Comparison of ENCODE assay signal across 11 mouse cellular contexts in genomic region chr7:100215976-100216375, GRCm38 (mm10). TPM values are rescaled to one million over a fixed set of nuclear protein-coding genes. Genes with fewer than 3 reads are reported as not detected.
DNase-seq lines count a peak whose midpoint lies in the region; ATAC-seq and TF ChIP-seq lines count a peak whose summit lies in the region.
"Had no signal": no experiment of that assay in that cellular context is flagged by ENCODE, and none has a peak within 500 bp of the region (broad histone marks: within the 10 kb centered on the region; RNA-seq: fewer than 3 reads in every experiment).

No protein-coding gene starts in this region.

- peak; percentile 30 to 32 for DNase-seq in cerebellum, adult 2 months
- DNase-seq in cerebellum, adult 8-10 months: no peak
- no peak for DNase-seq in layer of hippocampus, adult 2 months (ENCODE audit: low spot score in 2 of 2)
- no peak for DNase-seq in layer of hippocampus, postnatal 14 days (ENCODE audit: low spot score in 2 of 2)
- DNase-seq in testis, postnatal 14 days (ENCODE audit: low spot score): no peak
- DNase-seq in adrenal gland, postnatal 25 days: no peak
- DNase-seq: gastrocnemius, adult 2 months had no signal

- H3K4me2 ChIP-seq in hindbrain, embryonic 16.5 days (ENCODE audit: low read length): peak overlapping the region; percentile 39
- H3K4me2 ChIP-seq in midbrain, embryonic 16.5 days (ENCODE audit: low read length): peak overlapping the region; percentile 51
- H3K4me2 ChIP-seq: embryonic facial prominence, embryonic 12.5 days had no signal

- no peaks in the 10 kb centered on the region for H3K27me3 ChIP-seq in cerebellum, adult 2 months (ENCODE audit: control insufficient read depth, insufficient read depth, low read length)
- no peaks in the 10 kb centered on the region for H3K27me3 ChIP-seq in hindbrain, embryonic 16.5 days (replicated peaks; ENCODE audit: control insufficient read depth, insufficient read depth, low read length)
- H3K27me3 ChIP-seq in midbrain, embryonic 16.5 days (ENCODE audit: control insufficient read depth, insufficient read depth, low read depth, low read length): no peaks in the 10 kb centered on the region
- H3K27me3 ChIP-seq: embryonic facial prominence, embryonic 12.5 days had no signal

- no peaks in the 10 kb centered on the region for H3K36me3 ChIP-seq in hindbrain, embryonic 16.5 days (ENCODE audit: control insufficient read depth, insufficient read depth, low read length)
- no peaks in the 10 kb centered on the region for H3K36me3 ChIP-seq in midbrain, embryonic 16.5 days (ENCODE audit: control insufficient read depth, insufficient read depth, low read length)
- H3K36me3 ChIP-seq: embryonic facial prominence, embryonic 12.5 days had no signal

- peak overlapping the region; percentile 3 for H3K4me3 ChIP-seq in cerebellum, adult 2 months (replicated peaks; ENCODE audit: insufficient read depth, low read depth, low read length)
- no peak overlapping the region for H3K4me3 ChIP-seq in layer of hippocampus, adult 2 months
- no peak overlapping the region for H3K4me3 ChIP-seq in hindbrain, embryonic 16.5 days (ENCODE audit: low read length)
- H3K4me3 ChIP-seq in midbrain, embryonic 16.5 days (ENCODE audit: low read depth, low read length): no peak overlapping the region
- H3K4me3 ChIP-seq: embryonic facial prominence, embryonic 12.5 days; gastrocnemius, adult 2 months had no signal

- WGBS in cerebellum, adult 2 months: 22% methylated on average over 10 of the region's 10 CpGs
- WGBS in hindbrain, embryonic 16.5 days: 24% methylated on average over 10 of the region's 10 CpGs
- 6% methylated on average over 10 of the region's 10 CpGs for WGBS in midbrain, embryonic 16.5 days

- H3K27ac ChIP-seq in cerebellum, adult 2 months (ENCODE audit: insufficient read depth, low read length): peak overlapping the region; percentile 73
- H3K27ac ChIP-seq in layer of hippocampus, adult 2 months: peak overlapping the region; percentile 85
- no peak overlapping the region for H3K27ac ChIP-seq in hindbrain, embryonic 16.5 days (ENCODE audit: low read depth, low read length)
- H3K27ac ChIP-seq in midbrain, embryonic 16.5 days (ENCODE audit: low read length): peak overlapping the region; percentile 65; the same call in 1 of the 2 replicates
- H3K27ac ChIP-seq: embryonic facial prominence, embryonic 12.5 days; gastrocnemius, adult 2 months had no signal

- peaks cover 21% of the 10 kb centered on the region for H3K4me1 ChIP-seq in cerebellum, adult 2 months (ENCODE audit: control insufficient read depth, insufficient read depth, low read length)
- no peaks in the 10 kb centered on the region for H3K4me1 ChIP-seq in hindbrain, embryonic 16.5 days (ENCODE audit: control insufficient read depth, insufficient read depth, low read depth, low read length)
- H3K4me1 ChIP-seq in midbrain, embryonic 16.5 days (ENCODE audit: control insufficient read depth, insufficient read depth, low read length): peaks cover 19% of the 10 kb centered on the region
- H3K4me1 ChIP-seq: embryonic facial prominence, embryonic 12.5 days had no signal

- no peak overlapping the region for H3K9ac ChIP-seq in hindbrain, embryonic 16.5 days (ENCODE audit: low read depth, low read length)
- H3K9ac ChIP-seq in midbrain, embryonic 16.5 days (ENCODE audit: low read depth, low read length): peak overlapping the region; percentile 39; the same call in 1 of the 2 replicates
- H3K9ac ChIP-seq: embryonic facial prominence, embryonic 12.5 days had no signal

- no peak for ATAC-seq in hindbrain, embryonic 16.5 days
- no peak for ATAC-seq in midbrain, embryonic 16.5 days

- no peaks in the 10 kb centered on the region for H3K9me3 ChIP-seq in hindbrain, embryonic 16.5 days (ENCODE audit: control insufficient read depth, low read length)
- H3K9me3 ChIP-seq in midbrain, embryonic 16.5 days (replicated peaks; ENCODE audit: control insufficient read depth, low read length, poor library complexity, severe bottlenecking): no peaks in the 10 kb centered on the region
- H3K9me3 ChIP-seq: embryonic facial prominence, embryonic 12.5 days had no signal

- no peak for TF ChIP-seq POLR2A in cerebellum, adult 2 months (IDR thresholded peaks at IDR 0.05; ENCODE audit: borderline replicate concordance, insufficient read depth, low read length)

- no peak for TF ChIP-seq CTCF in cerebellum, adult 2 months (IDR thresholded peaks at IDR 0.05; ENCODE audit: borderline replicate concordance, insufficient read depth, low read depth, low read length)
- peak; percentile 33 for TF ChIP-seq CTCF in layer of hippocampus, adult 2 months (conservative IDR thresholded peaks at IDR 0.05)

RNA-seq across cellular contexts. Expression of gene Pgm2l1, which starts 11.2 kb away (rescaled TPM):
- polyA plus RNA-seq in cerebellum, adult 2 months (2012; rRNA removed): 49.6 and 49.8 TPM in 2 replicates
- 100 to 1,000 TPM; 282 to 286 TPM for total RNA-seq in layer of hippocampus, adult 2 months (2021)
- 100 to 1,000 TPM; 313 to 349 TPM for total RNA-seq in layer of hippocampus, postnatal 14 days (2021)
- polyA plus RNA-seq in hindbrain, embryonic 16.5 days (2015; fragmentation: Nextera tagmentation; extraction: Ambion mirVana): 29.2 and 33.7 TPM in 2 replicates
- polyA plus RNA-seq in midbrain, embryonic 16.5 days (2015; fragmentation: Nextera tagmentation; extraction: Ambion mirVana): 36.5 and 39.4 TPM in 2 replicates
- total RNA-seq in adrenal gland, postnatal 25 days (2021): 8.3 and 12.8 TPM in 2 replicates

RNA-seq across cellular contexts. Expression of gene Kcne3, which starts 39.7 kb away (rescaled TPM):
- polyA plus RNA-seq in cerebellum, adult 2 months (2012; rRNA removed): not detected in 2 replicates
- total RNA-seq in layer of hippocampus, adult 2 months (2021): 1 to 10 TPM in 1 of 2 experiments, under 1 TPM in 1; 0.54 to 1.2 TPM
- not detected for total RNA-seq in layer of hippocampus, postnatal 14 days (2021)
- 0.31 and 0.67 TPM in 2 replicates for polyA plus RNA-seq in hindbrain, embryonic 16.5 days (2015; fragmentation: Nextera tagmentation; extraction: Ambion mirVana)
- 0.56 and 0.79 TPM in 2 replicates for polyA plus RNA-seq in midbrain, embryonic 16.5 days (2015; fragmentation: Nextera tagmentation; extraction: Ambion mirVana)
- 0.85 and 1.3 TPM in 2 replicates for total RNA-seq in adrenal gland, postnatal 25 days (2021)
- total RNA-seq: left cerebral cortex, postnatal 25 days had no signal

RNA-seq across cellular contexts. Expression of gene Lipt2, which starts 56.9 kb away (rescaled TPM):
- polyA plus RNA-seq in cerebellum, adult 2 months (2012; rRNA removed): 6.9 and 7.5 TPM in 2 replicates
- total RNA-seq in layer of hippocampus, adult 2 months (2021): 1 to 10 TPM; 3.9 to 5.4 TPM
- 1 to 10 TPM; 4.8 to 6.5 TPM for total RNA-seq in layer of hippocampus, postnatal 14 days (2021)
- 18.3 and 19.5 TPM in 2 replicates for polyA plus RNA-seq in hindbrain, embryonic 16.5 days (2015; fragmentation: Nextera tagmentation; extraction: Ambion mirVana)
- 15.4 and 18.2 TPM in 2 replicates for polyA plus RNA-seq in midbrain, embryonic 16.5 days (2015; fragmentation: Nextera tagmentation; extraction: Ambion mirVana)
- total RNA-seq in adrenal gland, postnatal 25 days (2021): 6.1 and 6.2 TPM in 2 replicates

Comparison
In these comparisons a context has a peak if more than half of its experiments do, and no peak if none do; other contexts are left out.
1. DNase-seq: peak in cerebellum, adult 2 months (2 of 2); none in cerebellum, adult 8-10 months (single experiment), layer of hippocampus, adult 2 months (0 of 2), layer of hippocampus, postnatal 14 days (0 of 2), testis, postnatal 14 days (single experiment) and adrenal gland, postnatal 25 days (single experiment).
2. RNA of gene Pgm2l1, which starts 11.2 kb away (total RNA-seq): 313 to 349 TPM in layer of hippocampus, postnatal 14 days and 282 to 286 TPM in layer of hippocampus, adult 2 months; 8.3 to 12.8 TPM in adrenal gland, postnatal 25 days; every median in the first group is over 10 times any median in the second.